Mouse (Mus musculus) heart, embryonic 11.5 days (tissue): ENCODE measurements around the gene Rfx4. TPM values are rescaled to one million over a fixed set of nuclear protein-coding genes. Genes with fewer than 3 reads are reported as not detected.

Experiments used
- ATAC-seq: fragments of 200-750 bp; cut with Nextera tagmentation; replicated peaks from 2 replicates; pipeline ENCODE4 v1.8.0; 2017; ENCODE audit warnings: moderate library complexity; ENCODE audit not compliant: insufficient number of reproducible peaks, low FRiP score, low TSS enrichment
- H3K27ac ChIP-seq: fragments of 300-500 bp; sonication (generic); 2 replicates; pipeline ENCODE4 v1.5.1; 2014; ENCODE audit warnings: mild to moderate bottlenecking, low read depth, low read length
- H3K27me3 ChIP-seq: fragments of 300-500 bp; sonication (generic); 2 replicates; pipeline ENCODE4 v1.6.1; 2014; ENCODE audit warnings: mild to moderate bottlenecking, low read length, mixed read lengths; ENCODE audit not compliant: control insufficient read depth, insufficient read depth
- H3K36me3 ChIP-seq: fragments of 300-500 bp; sonication (generic); 2 replicates; pipeline ENCODE4 v1.6.1; 2014; ENCODE audit warnings: mild to moderate bottlenecking, low read length, moderate library complexity, mixed read lengths; ENCODE audit not compliant: control insufficient read depth, insufficient read depth
- H3K4me1 ChIP-seq: fragments of 300-500 bp; sonication (generic); 2 replicates; pipeline ENCODE4 v1.6.1; 2014; ENCODE audit warnings: low read length; ENCODE audit not compliant: control insufficient read depth, insufficient read depth
- H3K4me2 ChIP-seq: fragments of 300-500 bp; sonication (generic); 2 replicates; pipeline ENCODE4 v1.6.1; 2014; ENCODE audit warnings: mild to moderate bottlenecking, moderate library complexity
- H3K4me3 ChIP-seq: fragments of 300-500 bp; sonication (generic); 2 replicates; pipeline ENCODE4 v1.5.1; 2014; ENCODE audit warnings: low read depth, low read length
- H3K9ac ChIP-seq: fragments of 300-500 bp; sonication (generic); 2 replicates; pipeline ENCODE4 v1.6.1; 2014; ENCODE audit warnings: mild to moderate bottlenecking, low read depth, low read length, moderate library complexity
- H3K9me3 ChIP-seq: fragments of 300-500 bp; sonication (generic); replicated peaks from 2 replicates; pipeline ENCODE4 v1.6.1; 2016; ENCODE audit warnings: low read length; ENCODE audit not compliant: control insufficient read depth
- WGBS: fragments of 180-500 bp; shearing (Covaris S2); extraction: QIAGEN DNeasy Blood & Tissue Kit; methylation state at CpG from one replicate; pipeline ENCODE4 v1.1.7; 2014; ENCODE audit not compliant: insufficient replicate concordance; 5-methylcytosine and 5-hydroxymethylcytosine counted together
- polyA plus RNA-seq: library from polyadenylated mRNA; unstranded; fragments of >200 nt; fragmentation: Nextera tagmentation; extraction: Ambion mirVana; gene quantifications from 2 replicates; pipeline ENCODE4 v1.2.1, GENCODE M21; 2014

Rfx4 gene
- polyA plus RNA-seq, 1 experiment from 2014 or later: not detected

DNA sequence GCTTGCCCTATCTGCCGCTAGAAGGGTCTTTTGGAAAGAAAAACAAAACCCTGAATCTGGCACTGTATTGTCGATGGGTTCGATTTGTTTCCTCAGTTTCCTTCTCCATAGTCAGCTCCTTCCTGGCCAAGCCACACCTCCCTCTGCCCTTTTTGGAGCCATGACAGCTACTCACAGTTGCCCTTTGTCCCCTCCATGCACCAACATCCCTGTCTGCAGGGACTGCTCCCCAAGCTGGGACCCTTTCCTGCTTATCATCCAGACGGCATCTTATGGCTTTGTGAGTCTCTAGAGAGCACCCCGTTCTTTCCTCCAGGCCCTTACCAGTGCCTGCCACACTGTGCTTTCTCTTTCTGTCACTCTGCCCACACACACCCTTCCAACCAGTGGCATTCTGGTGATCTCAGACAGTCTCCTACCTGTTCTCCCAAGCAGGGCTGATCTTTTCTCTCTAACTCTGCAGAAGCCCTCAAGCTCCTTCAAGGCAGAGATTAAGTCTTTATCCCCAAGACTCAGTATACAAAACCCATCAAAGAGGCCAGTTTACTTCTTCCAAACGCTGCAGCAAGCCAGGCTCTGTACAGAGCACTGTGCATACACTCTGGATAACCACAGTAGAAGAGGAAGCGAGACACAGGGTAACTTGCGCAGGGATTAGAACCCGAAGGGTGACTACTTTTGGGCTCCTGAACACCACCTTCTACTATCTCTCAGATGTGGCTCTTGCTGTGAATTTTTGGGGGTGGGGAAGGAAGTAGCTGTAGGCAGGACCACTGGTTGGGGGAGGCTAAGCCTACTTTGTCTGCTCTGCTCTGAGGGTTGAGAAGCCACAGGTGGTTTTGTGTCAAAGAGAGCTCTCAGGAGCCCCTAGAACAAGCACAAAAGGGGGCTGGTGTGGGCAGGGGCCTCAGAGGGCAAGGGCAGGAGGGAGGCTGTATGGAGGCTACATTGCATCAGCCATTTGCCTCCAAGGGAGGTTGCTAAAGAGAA lies 141.4 kb downstream of the Rfx4 start:
- no peaks in the 10 kb centered on the region for H3K9me3 ChIP-seq
- H3K27me3 ChIP-seq: no peaks in the 10 kb centered on the region; the same call in 1 of the 2 replicates
- no peak overlapping the region for H3K4me3 ChIP-seq
- H3K36me3 ChIP-seq: no peaks in the 10 kb centered on the region
- ATAC-seq: no peak
- no peak overlapping the region for H3K27ac ChIP-seq
- 57% methylated on average over 9 of the region's 9 CpGs for WGBS
- peaks cover 15% of the 10 kb centered on the region; the same call in 1 of the 2 replicates for H3K4me1 ChIP-seq
- no peak overlapping the region for H3K9ac ChIP-seq
- no peak overlapping the region for H3K4me2 ChIP-seq

DNA sequence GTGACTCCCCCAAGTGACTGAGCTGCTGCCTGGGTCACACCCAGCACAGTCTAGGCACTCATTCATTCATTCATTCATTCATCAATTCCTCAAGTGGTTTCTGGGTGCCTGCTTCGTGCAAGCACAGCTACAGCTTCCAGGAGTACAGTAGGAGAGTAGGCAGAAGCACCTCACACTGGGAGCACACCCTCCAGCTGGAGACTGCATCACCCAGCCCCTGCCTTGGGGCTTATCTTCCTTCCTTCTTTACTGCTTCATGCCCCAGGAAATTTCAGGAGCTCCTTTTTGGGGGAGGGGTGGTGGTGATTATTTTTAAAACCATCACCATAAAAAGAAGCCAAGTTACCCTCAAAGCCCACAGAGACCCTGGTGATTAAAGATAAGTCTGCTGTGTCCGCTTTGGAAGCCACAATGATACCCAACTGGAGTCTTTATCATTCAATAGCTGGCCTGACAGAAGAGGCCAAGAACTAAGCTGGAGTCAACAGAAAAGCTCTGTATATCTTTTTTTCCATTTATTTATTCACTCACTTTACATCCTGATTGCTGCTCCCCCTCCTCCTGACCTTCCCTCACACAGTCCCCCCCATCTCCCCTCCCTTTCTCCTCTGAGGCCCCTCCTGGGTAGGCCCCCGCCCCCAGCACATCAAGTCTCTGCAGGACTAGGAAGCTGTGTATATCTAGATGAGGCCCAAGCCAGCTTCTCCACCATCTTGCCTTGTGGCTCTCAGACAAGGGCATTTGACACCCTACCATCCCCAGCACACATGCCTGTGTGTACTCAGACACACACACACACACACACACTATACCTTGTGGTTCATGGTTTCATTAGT lies 142.5 kb downstream of the Rfx4 start:
- H3K9ac ChIP-seq: no peak overlapping the region
- no peak overlapping the region for H3K27ac ChIP-seq
- H3K36me3 ChIP-seq: no peaks in the 10 kb centered on the region
- H3K9me3 ChIP-seq: no peaks in the 10 kb centered on the region
- 73% methylated on average over 3 of the region's 3 CpGs for WGBS
- no peak overlapping the region for H3K4me3 ChIP-seq
- ATAC-seq: no peak
- H3K4me2 ChIP-seq: no peak overlapping the region
- peaks cover 17% of the 10 kb centered on the region for H3K4me1 ChIP-seq
- no peaks in the 10 kb centered on the region; the same call in 1 of the 2 replicates for H3K27me3 ChIP-seq

DNA sequence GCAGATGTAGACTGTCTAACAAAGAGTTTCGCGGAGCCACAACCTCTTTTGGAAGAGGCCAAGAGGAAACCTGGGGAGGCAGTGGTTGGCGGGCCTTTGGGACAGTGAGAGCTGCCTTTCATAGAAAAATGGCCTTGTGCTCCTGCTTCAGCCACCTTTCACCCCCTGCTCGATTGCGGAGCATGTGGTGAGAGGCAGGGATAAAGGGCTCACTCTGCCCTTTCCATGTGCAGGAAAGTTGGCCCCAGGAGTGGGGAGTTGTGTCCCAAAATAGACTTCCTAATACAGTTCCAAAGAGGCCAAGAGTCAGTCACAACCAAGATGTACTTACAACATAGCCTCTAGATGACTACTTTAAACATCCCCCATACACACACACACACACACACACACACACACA lies 145.8 kb downstream of the Rfx4 start:
- Histone ChIP-seq H3K27ac (no peak overlapping the region), H3K9ac (no peak overlapping the region), H3K4me2 (no peak overlapping the region), H3K36me3 (no peaks in the 10 kb centered on the region), H3K27me3 (no peaks in the 10 kb centered on the region), H3K4me3 (no peak overlapping the region), H3K4me1 (peaks cover 26% of the 10 kb centered on the region), H3K9me3 (no peaks in the 10 kb centered on the region)
- no peak for ATAC-seq
- WGBS: 64% methylated on average over 5 of the region's 5 CpGs

DNA sequence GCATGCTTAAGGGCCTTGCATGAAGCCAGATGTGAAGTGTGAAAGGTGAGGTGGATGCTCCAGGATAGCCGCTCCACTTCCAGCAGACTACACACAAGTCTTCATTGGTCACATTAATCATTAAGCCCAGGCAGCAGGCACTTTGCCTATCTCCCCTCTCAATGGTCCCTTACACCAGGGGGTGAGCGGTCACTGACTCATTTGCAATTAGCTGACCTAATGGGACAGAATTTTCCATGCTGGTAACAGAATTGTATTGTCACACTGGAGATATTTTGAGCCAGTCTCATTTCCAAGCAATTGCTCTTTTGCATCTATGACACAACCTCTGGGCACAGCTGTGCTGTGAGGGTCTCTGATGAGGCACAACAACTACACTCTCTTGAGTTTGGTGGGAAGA lies 146.4 kb downstream of the Rfx4 start:
- ATAC-seq: no peak
- H3K27me3 ChIP-seq: no peaks in the 10 kb centered on the region
- no peak overlapping the region for H3K4me3 ChIP-seq
- peaks cover 26% of the 10 kb centered on the region for H3K4me1 ChIP-seq
- H3K27ac ChIP-seq: no peak overlapping the region
- WGBS: 65% methylated on average over 2 of the region's 2 CpGs
- H3K36me3 ChIP-seq: no peaks in the 10 kb centered on the region
- no peak overlapping the region for H3K4me2 ChIP-seq
- H3K9me3 ChIP-seq: no peaks in the 10 kb centered on the region
- no peak overlapping the region for H3K9ac ChIP-seq

DNA sequence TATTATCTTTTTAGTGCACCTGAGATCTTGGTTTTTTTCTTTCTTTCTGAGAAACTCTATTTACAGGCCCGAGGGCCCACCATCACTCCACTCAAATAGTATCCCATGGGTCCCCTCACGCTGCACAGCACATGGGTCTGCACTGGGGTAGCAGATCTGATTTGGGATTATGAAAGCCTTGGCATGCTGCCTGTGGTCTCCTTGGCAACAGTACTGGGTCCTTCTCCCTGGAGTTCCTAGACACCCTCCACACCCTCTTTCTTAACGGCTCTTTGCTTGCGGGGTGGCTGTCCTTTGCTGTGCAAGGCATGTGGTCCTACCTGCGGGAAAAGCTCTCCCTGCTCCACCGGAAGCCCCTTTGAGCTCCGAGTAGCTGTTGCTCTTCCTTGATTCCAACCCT lies 147.4 kb downstream of the Rfx4 start:
- ATAC-seq: 0 out of 2 replicates have a peak, but pooled peaks have one; percentile 12

DNA sequence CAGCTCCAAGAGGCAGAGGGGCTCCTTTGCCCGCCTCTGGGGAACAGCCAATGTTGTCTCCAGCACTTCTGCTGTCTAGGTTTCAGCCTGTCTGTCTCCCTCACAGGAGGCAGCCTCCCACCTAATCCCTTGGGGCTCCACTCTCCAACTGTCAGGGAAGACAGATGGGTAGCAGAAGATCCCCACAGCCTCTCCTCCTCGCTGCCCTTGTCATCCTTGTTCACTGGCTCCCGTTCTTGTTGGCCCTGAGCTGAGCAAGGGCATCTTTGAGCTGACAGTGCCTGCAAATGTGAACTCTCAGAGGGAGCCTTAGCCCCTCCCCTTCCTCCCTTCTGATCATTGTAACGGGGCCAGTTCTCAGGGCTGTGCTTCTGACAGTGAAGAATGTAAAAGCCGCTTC lies 147.9 kb downstream of the Rfx4 start:
- Histone ChIP-seq H3K9ac (peak overlapping the region; percentile 28; the same call in 1 of the 2 replicates), H3K4me3 (no peak overlapping the region)

More for the DNA sequence above, 147.4 kb downstream of the Rfx4 start:
- H3K4me1 ChIP-seq: peaks cover 18% of the 10 kb centered on the region
- 56% methylated on average over 7 of the region's 7 CpGs for WGBS
- peak overlapping the region; percentile 50; the same call in 1 of the 2 replicates for H3K4me2 ChIP-seq
- H3K36me3 ChIP-seq: no peaks in the 10 kb centered on the region
- no peaks in the 10 kb centered on the region for H3K27me3 ChIP-seq
- no peaks in the 10 kb centered on the region for H3K9me3 ChIP-seq
- no peak overlapping the region for H3K4me3 ChIP-seq
- H3K27ac ChIP-seq: no peak overlapping the region
- H3K9ac ChIP-seq: no peak overlapping the region

DNA sequence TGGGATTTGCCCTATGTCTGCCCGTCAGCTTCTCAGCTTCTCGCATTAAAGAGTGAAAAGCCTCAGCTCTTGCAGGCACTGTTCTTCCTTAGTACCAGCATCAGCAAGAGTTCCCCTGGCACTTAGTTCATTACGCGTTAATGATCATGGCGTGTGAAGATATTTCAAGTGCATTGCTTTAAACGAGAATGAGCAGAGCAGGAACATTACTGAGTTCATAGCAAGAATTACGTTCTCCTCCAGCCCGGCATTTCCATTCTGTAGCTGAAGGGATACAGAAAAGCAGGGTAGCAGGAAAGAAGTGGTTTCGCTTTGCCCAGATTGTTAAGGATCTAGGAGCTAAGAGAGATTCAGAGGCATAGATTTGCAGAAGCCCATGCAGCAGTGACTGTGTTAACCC lies 151.0 kb downstream of the Rfx4 start:
- no peak for ATAC-seq
- H3K27me3 ChIP-seq: no peaks in the 10 kb centered on the region
- H3K4me1 ChIP-seq: peaks cover 11% of the 10 kb centered on the region
- no peaks in the 10 kb centered on the region for H3K36me3 ChIP-seq
- no peaks in the 10 kb centered on the region for H3K9me3 ChIP-seq
- WGBS: 79% methylated on average over 9 of the region's 9 CpGs
- H3K4me3 ChIP-seq: no peak overlapping the region
- H3K27ac ChIP-seq: no peak overlapping the region
- H3K9ac ChIP-seq: no peak overlapping the region
- H3K4me2 ChIP-seq: no peak overlapping the region

More for the DNA sequence above, 147.9 kb downstream of the Rfx4 start:
- H3K27me3 ChIP-seq: no peaks in the 10 kb centered on the region
- ATAC-seq: no peak
- H3K9me3 ChIP-seq: no peaks in the 10 kb centered on the region
- no peak overlapping the region for H3K27ac ChIP-seq
- H3K36me3 ChIP-seq: no peaks in the 10 kb centered on the region
- H3K4me2 ChIP-seq: peak overlapping the region; percentile 50
- 1% methylated on average over 5 of the region's 5 CpGs for WGBS
- peaks cover 18% of the 10 kb centered on the region for H3K4me1 ChIP-seq

DNA sequence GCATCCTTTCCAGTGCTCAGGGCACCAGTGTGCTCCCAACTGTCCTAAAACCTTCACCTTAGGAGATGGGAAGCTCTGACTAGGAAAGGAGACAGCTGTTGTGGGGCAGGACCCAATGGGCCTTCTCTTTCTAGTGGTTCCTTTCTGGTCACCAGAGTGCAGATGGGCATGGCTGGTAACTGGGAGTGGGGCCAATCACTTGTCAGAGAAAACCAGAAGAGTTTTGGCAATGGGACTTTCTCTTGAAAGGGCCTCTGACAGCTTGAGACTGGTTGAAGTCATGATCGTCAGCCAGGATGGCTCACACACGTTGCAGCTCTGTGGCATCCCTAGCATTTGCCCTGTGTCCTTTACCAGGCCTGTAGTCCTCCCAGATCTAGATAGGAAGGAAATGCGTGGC lies 152.1 kb downstream of the Rfx4 start:
- Histone ChIP-seq H3K36me3 (no peaks in the 10 kb centered on the region), H3K4me3 (no peak overlapping the region), H3K9me3 (no peaks in the 10 kb centered on the region), H3K9ac (no peak overlapping the region), H3K4me1 (peaks cover 11% of the 10 kb centered on the region), H3K27me3 (no peaks in the 10 kb centered on the region), H3K27ac (no peak overlapping the region), H3K4me2 (no peak overlapping the region)
- 86% methylated on average over 3 of the region's 3 CpGs for WGBS
- no peak for ATAC-seq
